Mouse (Mus musculus) urinary bladder, adult 2 months (tissue): ENCODE measurements at regions not wholly inside any gene's neighbourhood (a gene's known extent, or its start where the extent isn't known, plus 50 kb on each side); places are given as distances from the start of the nearest gene placed in this dataset.

Source experiments
- DNase-seq: peaks from one replicate; pipeline ENCODE4 v3.0.0; 2022; ENCODE audit warnings: low spot score

DNA sequence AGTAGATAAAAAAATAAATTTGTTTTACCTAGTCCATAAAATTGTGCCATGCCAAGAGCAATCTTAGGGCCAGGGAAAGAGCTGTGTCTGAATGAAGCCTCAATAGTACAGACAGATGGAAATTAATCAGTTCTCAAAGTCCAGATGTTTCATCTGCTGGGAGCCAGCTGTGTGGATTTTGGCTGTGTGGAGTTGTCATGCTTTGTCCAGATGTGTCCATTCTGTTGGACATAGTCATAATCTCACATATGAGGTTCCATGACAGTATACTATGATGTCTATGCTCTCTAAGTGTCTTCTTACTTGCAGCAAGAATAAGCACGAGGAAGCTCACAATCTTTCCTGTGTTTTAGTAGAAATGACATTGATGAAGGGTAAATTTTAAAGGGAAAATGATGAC lies 105.8 kb upstream of the 4933415F23Rik start:
- no peak for DNase-seq

DNA sequence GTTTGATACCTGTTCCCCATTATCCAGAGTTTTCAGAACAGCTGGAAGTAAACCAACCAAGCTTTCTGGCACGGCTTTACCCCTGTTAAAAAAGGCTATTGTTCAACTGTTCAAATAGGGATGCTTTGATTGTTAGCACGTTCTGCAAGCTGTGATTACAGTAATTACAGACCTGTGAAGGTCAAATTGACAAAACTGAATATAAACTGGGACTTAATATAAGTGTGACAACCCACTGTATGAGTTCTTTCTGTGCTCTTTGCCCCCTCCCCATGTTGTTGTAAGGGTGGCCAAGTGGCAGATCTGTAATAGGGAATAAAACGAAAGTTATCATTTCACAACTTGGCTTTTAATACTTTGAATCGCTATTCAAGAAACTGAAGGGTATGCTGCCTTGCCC lies 105.0 kb upstream of the 4933415F23Rik start:
- no peak for DNase-seq

DNA sequence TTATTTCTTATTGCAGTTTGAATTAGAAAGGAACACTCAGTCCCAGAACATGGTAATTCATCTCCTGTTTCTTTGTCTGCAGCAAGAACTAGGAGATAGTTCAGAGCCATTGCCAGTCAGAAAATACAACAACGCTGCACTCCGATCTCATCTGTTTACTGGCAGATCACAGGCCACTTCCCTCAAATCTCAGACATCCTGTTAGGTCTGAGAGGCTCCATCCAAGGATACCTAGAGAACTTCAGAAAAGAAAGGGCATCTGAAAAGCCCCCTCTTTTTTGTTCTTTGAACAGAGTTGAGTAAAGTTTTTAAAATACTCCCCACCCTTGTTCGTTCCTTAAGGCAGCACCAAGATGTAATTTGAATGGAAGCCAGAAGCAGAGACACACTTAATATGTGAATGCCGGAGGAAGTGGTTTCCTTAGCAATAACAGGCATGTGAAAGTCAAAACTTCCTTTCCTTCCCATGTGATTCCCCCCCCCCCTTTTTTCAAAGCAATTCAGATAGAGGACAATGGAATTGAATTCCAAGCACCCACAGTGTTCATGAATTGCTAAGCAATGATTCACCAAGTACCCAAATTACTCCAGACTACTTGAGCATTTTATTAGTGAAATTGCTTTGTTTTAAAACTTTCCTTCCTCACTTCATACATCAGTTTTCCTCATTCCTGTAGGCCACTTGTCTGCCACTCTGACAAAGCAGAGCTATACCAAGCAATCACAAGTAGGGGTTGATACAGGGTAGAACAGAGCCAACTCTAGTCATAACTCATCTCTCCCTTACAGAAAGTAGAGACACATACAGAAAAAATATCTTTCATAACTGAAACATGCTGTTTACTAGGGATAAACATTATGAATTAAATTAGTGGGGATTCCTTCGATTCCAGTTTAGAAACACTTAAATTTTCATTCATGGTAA lies 100.7 kb upstream of the 4933415F23Rik start:
- DNase-seq = no peak

DNA sequence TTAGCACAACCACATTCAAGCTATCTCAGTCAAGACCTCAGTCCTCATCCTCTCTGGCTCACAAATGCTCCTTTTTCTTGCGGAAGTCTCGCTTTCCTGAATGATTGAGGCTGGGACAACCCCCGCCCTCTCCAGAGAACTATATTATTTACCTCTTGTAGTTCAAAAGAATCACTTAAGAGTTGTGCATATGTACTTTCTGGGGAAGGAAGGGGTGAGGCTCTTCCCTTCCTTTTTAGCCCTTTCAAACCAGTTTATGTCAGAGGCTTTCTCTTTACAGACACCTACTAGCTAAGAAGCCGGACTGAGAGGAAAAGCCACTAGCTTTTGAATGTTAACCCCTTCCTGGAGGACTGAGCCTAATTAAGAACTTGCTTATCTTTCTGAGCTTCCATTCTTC lies 98.4 kb upstream of the 4933415F23Rik start:
- no peak for DNase-seq

DNA sequence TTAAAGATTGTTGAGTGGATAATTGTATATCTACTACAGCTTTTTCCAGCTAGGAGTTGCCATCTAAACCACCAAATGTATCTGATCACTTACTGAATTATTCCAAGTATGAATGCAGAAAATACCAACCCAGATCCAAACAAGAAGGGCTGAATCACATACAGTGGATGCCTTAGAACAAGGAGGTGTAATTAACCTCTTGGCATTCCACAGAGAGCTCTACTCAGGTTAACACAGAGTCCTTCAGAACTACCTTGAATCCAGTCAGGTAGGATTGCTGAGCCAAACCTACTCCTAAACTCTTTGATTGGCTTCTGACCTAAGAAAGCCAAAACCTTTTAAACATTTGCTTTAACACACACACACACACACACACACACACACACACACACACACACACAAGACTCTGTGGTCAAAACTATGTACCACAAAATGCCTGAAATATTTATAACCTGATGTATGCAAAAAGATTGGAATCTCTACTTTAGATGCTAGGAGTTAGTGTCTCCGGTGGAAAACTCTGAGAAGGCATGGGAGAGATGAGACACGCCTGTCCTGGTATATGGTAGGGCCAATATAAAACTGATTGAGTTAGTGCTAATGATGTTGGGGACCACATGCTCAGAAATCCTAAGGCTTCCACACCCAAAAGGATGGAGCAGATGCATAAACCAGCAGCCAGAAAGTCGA lies 88.4 kb upstream of the 4933415F23Rik start:
- DNase-seq = no peak

DNA sequence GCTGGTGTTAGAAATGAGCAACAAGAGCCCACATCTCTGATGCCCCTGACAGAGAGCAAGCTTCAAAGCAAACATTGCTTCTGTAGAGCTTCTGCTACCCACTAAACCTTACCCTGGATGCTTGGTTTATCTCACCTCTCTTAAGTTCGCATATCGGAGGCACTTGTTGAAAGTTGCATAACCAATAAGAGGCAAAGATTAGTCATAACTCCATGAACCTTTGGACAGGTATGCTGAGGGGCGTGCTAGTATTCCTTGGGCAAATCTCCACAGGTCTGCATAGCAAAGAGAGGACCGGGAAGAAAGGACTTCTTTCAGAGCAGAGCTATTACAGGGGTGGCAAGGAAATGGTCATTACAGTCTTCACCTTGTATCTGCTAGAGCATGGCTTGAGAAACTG lies 87.7 kb upstream of the 4933415F23Rik start:
- no peak for DNase-seq

DNA sequence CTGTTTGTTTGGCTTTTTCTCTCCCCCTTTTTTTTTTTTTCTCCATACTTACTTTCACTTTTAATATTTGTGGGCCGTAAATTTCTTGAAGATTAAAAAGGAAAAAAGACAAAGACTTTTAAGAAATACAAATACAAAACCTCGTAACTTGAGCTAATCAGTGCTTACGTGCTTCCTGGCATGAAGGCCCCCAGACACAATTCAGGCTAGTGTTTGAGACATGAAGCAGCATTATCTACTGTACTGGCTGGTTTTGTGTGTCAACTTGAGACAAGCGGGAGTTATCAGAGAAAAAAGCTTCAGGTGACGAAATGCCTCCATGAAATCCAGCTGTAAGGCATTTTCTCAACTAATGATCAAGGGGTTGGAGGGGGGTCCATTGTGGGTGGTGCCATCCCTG lies 86.2 kb upstream of the 4933415F23Rik start:
- no peak for DNase-seq

DNA sequence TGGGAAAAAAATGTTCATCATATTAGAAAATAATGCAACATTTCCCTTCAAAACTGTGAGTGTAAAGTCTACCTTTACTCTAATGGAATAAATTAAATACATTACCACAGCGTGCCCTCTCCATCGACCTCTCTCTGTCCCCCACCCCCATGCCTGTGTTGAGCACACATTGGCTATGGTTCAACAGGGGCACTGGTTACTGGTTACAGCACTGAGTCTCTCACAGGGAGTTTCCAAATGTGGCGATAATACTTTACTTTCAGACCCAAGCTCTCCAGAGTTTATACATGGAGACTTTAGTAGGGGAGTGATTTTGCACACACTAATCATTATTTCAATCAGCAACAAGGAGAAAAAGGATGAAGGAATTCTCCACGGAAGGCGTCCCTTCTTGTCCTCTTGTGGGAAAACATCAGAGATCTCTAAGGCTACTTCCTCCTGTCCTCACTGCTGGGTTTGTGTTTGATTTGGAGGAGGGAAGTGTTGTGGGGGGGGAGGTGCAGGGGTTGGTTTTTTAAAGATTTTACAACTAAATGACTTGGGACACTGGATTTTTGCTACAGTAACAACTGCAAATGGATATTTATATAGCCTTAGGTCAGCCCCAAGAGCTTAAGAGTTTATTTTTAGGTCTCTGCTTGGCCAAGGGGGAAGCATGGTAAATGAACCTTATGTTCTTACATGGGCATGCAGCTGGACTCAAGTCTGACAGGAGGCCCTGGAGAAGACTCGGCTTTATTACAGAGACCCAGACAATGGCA lies 85.6 kb upstream of the 4933415F23Rik start:
- DNase-seq = no peak

DNA sequence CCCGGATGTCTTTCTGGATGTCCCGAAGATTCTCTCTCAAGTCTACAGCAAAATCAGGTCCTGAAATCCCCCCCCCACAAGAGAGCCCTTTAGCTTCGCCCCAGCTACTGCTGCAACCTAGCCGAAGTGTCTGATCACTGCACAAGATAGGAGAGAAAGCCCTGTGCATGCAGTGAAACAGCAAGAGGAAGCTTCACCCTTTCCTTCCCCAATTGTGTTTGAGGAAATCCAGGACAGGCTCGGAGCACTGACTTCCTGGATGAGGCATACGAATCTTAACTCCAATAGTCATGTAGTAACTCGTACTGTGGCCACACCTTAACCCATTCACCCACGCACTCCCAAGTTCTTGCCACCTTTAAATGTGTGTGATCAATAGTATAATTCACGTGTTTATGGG lies 82.7 kb upstream of the 4933415F23Rik start:
- DNase-seq = no peak

DNA sequence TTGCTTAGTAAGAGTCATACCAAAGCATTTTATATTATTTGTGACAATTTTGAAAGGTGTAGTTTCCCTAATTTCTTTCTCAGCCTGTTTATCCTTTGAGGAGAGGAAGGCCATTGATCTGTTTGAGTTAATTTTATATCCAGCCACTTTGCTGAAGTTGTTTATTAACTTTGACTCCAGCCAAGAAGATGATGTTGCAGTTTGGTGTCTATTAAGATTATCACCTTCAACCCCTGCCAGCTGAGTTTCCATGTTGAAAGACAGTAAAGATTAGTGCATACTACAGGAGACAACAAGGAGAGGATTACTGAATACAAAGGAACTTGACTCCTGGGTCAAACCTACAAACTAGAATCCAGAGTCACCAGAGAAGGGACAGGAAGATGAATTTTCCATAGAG lies 80.5 kb upstream of the 4933415F23Rik start:
- DNase-seq = no peak

DNA sequence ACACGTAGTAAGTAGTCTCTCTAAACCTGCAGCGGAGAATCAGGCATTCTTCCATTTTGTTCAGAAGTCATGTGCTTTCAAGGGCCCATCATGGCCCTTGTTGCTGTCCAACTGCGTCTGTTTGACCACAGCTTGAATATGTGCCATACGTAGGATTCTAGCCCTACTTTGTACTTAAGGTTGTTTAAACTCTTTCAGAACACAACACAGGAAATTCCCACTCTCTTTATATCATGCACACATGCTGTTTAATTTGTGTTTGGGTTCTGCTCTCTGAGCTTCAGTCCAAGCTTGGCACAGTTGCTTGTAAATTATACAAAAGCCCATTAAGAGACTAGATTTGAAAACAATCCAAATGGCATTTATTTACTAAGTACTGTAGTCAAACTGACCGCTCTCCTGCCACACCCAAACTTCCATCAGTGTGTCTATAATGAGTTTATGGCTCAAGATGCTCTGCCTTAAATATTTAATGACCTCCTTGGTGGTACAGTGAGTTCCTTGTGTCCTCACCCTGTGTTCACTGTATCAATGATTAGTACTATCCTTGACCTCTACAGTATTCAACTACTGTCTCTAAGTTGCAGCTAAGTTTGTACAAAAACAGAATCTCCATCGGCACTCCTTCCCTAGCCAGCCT lies 76.4 kb upstream of the 4933415F23Rik start:
- no peak for DNase-seq

DNA sequence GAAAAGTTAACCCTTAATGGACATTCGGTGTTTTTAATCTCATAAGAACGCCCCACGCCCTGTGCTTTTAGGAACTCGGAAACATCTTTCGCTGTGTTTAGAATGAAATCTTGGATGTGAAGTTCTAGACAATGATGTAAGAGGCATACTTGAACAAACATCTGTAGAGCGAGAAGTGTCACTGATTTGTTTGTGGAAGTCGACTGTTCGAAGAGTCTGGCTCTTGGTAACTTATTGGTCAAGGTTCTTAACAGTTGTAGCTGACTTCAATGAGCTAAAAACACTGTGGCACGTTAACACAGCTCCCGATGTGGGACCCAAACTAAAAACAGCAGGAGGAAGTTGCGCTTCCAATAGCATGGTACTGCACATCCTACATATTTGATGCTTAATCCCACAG lies 72.0 kb upstream of the 4933415F23Rik start:
- no peak for DNase-seq

DNA sequence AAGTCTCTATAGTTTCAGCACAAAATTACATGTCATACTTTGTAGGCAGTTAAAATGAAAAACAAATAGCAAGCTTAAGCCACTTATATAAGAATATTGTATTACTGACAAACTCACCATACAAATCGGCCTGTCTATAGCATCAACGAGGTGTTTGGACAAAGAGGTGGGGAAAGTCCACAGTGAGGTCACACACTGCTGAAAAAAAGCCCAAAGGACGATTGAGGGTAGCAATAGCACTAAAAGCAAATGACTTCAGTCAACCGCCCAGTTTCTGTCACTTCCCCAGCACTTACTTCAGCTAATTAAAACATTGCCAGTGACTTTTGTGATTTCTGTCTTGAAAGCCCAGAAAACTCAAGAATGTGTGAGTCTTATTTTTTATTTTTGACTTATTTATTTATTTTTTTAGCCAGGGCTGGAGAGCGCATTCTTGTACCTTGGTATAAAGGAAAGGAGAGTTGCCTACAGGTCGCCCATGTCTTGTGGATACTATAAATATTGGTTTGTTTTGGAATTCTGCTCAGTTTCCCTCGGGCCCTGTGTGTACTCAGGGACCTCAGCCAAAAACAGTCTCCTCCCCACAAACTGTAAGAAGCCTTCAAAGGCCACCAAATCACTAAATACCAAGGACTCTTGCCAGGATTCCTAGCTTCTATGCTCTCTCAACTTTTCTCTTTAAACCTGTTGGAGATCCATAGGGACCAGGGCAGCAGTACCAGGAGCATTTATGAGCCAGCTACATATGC lies 71.2 kb upstream of the 4933415F23Rik start:
- no peak for DNase-seq

DNA sequence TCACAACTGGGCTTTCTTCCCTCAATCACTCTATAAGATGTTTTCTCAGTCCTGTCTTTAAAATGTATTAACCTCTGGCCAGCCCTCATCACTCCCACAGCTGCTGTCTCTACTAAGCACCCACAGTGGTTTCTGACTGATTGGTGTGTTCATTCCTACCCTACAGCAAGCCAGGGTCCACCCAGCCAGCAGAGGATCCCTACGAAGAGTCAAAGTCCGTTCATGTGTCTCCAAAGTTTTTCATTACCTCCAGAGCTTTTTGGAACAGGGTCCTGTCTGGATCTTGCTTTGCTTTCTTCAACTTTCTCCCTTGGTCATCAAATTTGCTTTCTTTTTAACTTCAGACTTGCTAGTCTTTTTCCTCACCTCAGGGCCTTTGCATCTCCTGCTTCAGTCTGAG lies 69.3 kb upstream of the 4933415F23Rik start:
- DNase-seq = no peak

DNA sequence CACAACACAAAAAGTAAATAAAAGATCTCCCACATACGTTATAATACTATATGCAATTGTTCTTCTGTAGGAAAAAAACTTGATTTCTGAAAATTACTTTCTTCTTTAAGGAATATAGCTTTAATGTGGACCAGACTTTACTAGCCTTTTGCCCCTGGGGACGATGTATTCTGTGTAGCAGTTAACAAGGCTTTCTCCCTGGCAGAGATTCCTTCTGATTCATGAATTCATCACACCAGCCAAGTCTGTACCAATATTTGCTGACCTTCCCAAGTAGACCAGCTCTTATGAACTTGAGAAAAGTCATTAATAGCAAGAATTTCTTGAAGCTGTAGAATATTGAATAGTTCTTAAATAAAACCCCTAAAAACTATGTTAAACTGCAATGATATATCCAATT lies 68.7 kb upstream of the 4933415F23Rik start:
- DNase-seq = no peak

DNA sequence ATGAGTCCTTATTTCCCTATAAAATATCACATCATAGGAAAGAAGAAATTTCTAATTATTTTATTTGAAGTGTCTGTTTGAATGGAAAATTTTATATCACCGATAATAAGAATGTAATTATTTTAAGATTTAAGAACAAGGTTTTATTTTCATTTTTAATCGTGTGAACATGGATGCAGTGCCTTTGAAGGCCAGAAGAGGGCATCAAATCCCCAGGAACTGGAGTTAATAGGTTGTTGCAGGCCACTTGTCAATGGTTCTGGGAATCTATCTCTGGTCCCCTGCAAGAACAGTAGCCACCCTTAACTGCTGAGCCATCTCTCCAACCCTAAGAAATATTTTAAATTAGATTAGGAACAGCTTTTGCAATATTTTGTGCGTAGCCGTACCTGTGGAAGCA lies 66.5 kb upstream of the 4933415F23Rik start:
- DNase-seq = no peak

DNA sequence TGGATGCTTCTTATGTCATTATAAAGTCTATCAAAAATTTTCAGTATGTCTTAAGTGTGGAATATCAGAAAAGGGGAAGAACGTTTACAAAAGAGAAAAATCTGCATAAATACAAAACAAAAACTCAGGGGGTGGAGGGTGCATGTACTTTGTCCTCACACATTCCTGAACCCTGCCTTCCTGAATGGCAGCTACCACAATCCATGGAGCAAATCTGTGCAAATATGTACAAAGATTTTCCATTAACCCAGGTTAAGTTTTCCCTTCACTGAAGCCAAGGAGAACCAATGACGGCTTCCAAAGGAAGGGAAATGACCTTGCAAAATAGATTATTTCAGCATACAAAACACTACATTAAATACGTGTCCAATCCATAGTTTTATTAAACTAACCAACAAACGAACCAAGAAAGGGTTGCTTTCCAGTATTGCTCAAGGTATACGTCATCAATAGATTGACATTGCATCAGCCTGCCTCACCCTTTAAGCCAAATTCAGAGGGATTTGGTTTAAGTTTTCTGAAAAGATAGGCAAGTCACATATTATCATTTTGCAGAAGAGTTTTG lies 61.4 kb upstream of the 4933415F23Rik start:
- no peak for DNase-seq

DNA sequence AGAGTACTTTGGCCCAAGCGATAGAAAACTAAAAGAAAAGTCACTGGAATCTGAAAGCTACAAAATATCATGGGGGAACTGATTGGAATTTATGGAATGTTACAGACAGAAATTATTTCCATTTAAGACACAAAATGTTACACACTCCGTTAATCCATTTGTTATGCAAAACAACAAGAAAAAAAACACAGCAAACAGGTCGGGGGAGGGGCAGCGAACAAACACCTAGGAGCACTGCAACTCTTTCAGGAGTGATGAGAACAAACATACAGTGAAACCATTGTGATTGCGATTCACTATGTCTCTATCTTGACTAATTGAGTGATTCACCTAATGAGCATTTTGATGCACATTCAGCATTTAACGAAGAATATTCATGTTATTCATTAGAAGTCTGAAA lies 60.7 kb upstream of the 4933415F23Rik start:
- DNase-seq = no peak
